ENCODE assay signal across 25 mouse cellular contexts in genomic region chr2:133688121-133688787, GRCm38 (mm10).
DNase-seq lines count a peak whose midpoint lies in the region; ATAC-seq lines count a peak whose summit lies in the region.
"Had no signal": no experiment of that assay in that cellular context is flagged by ENCODE, and none has a peak within 500 bp of the region (broad histone marks: within the 10 kb centered on the region; RNA-seq: fewer than 3 reads in every experiment).

No protein-coding gene starts in this region.

- no peaks in the 10 kb centered on the region for H3K9me3 ChIP-seq in heart, embryonic 12.5 days (replicated peaks)
- H3K9me3 ChIP-seq in intestine, embryonic 15.5 days, result no peaks in the 10 kb centered on the region
- no peaks in the 10 kb centered on the region for H3K9me3 ChIP-seq in liver, embryonic 13.5 days (replicated peaks)
- H3K9me3 ChIP-seq in forebrain, embryonic 11.5 days (ENCODE audit: control insufficient read depth, low read length), result no peaks in the 10 kb centered on the region
- H3K9me3 ChIP-seq: heart, embryonic 10.5 days; hindbrain, embryonic 12.5 days; midbrain, embryonic 15.5 days; neural tube, embryonic 12.5 days had no signal

- H3K4me3 ChIP-seq in heart, embryonic 12.5 days, result no peak overlapping the region
- no peak overlapping the region for H3K4me3 ChIP-seq in intestine, embryonic 15.5 days (replicated peaks)
- no peak overlapping the region for H3K4me3 ChIP-seq in liver, embryonic 13.5 days (replicated peaks)
- H3K4me3 ChIP-seq in forebrain, embryonic 11.5 days (ENCODE audit: low read depth, low read length), result no peak overlapping the region
- H3K4me3 ChIP-seq: gastrocnemius, adult 2 months; heart, embryonic 10.5 days; hindbrain, embryonic 12.5 days; megakaryocyte, embryonic 14.5 days; midbrain, embryonic 15.5 days; neural tube, embryonic 12.5 days had no signal

- H3K4me1 ChIP-seq in heart, embryonic 12.5 days (replicated peaks), result no peaks in the 10 kb centered on the region
- H3K4me1 ChIP-seq in intestine, embryonic 15.5 days (replicated peaks), result no peaks in the 10 kb centered on the region
- peaks cover 25% of the 10 kb centered on the region for H3K4me1 ChIP-seq in liver, embryonic 13.5 days (replicated peaks)
- H3K4me1 ChIP-seq in forebrain, embryonic 11.5 days (replicated peaks; ENCODE audit: control insufficient read depth, insufficient read depth, low read length), result no peaks in the 10 kb centered on the region
- H3K4me1 ChIP-seq: heart, embryonic 10.5 days; hindbrain, embryonic 12.5 days; megakaryocyte, embryonic 14.5 days; midbrain, embryonic 15.5 days; neural tube, embryonic 12.5 days had no signal

- ATAC-seq in heart, embryonic 12.5 days (ENCODE audit: insufficient number of reproducible peaks, low FRiP score), result peak; percentile 79; the same call in 1 of the 2 replicates
- peak; percentile 83 for ATAC-seq in intestine, embryonic 15.5 days
- peak; percentile 97 for ATAC-seq in liver, embryonic 13.5 days (ENCODE audit: low read depth)
- ATAC-seq in megakaryocyte progenitor cell, adult 5-6 weeks (replicated peaks; ENCODE audit: poor library complexity), result peak; percentile 79
- no peak for ATAC-seq in forebrain, embryonic 11.5 days (replicated peaks; ENCODE audit: low FRiP score)
- ATAC-seq: lung, postnatal 0 days; midbrain, embryonic 15.5 days had no signal

- no peaks in the 10 kb centered on the region for H3K27me3 ChIP-seq in heart, embryonic 12.5 days (replicated peaks)
- H3K27me3 ChIP-seq in intestine, embryonic 15.5 days (replicated peaks), result no peaks in the 10 kb centered on the region
- H3K27me3 ChIP-seq in liver, embryonic 13.5 days, result no peaks in the 10 kb centered on the region
- no peaks in the 10 kb centered on the region for H3K27me3 ChIP-seq in forebrain, embryonic 11.5 days (ENCODE audit: control insufficient read depth, insufficient read depth, low read length)
- H3K27me3 ChIP-seq: hindbrain, embryonic 12.5 days; megakaryocyte, embryonic 14.5 days; midbrain, embryonic 15.5 days; neural tube, embryonic 12.5 days had no signal

- no peaks in the 10 kb centered on the region for H3K36me3 ChIP-seq in heart, embryonic 12.5 days
- no peaks in the 10 kb centered on the region for H3K36me3 ChIP-seq in intestine, embryonic 15.5 days
- H3K36me3 ChIP-seq in liver, embryonic 13.5 days, result no peaks in the 10 kb centered on the region
- H3K36me3 ChIP-seq in forebrain, embryonic 11.5 days (ENCODE audit: control insufficient read depth, insufficient read depth, low read length), result no peaks in the 10 kb centered on the region
- H3K36me3 ChIP-seq: heart, embryonic 10.5 days; hindbrain, embryonic 12.5 days; midbrain, embryonic 15.5 days; neural tube, embryonic 12.5 days had no signal

- H3K27ac ChIP-seq in heart, embryonic 12.5 days (ENCODE audit: poor library complexity, severe bottlenecking), result no peak overlapping the region
- no peak overlapping the region for H3K27ac ChIP-seq in intestine, embryonic 15.5 days
- H3K27ac ChIP-seq in liver, embryonic 13.5 days, result peak overlapping the region; percentile 71
- H3K27ac ChIP-seq in forebrain, embryonic 11.5 days (ENCODE audit: low read depth, low read length), result no peak overlapping the region
- H3K27ac ChIP-seq: gastrocnemius, adult 2 months; heart, embryonic 10.5 days; hindbrain, embryonic 12.5 days; midbrain, embryonic 15.5 days; neural tube, embryonic 12.5 days had no signal

- no peak for DNase-seq in heart, postnatal 25 days (ENCODE audit: low spot score)
- DNase-seq in liver, embryonic 13.5 days, result peak; percentile 43
- no peak for DNase-seq in forebrain, embryonic 11.5 days (ENCODE audit: low spot score)
- no peak for DNase-seq in thymus, postnatal 10 days (ENCODE audit: low spot score in 2 of 2)
- DNase-seq in cerebellum, postnatal 14 days, result no peak
- DNase-seq: adrenal gland, postnatal 36 days; cerebellum, adult 2 months; cerebellum, postnatal 36 days; gastrocnemius, adult 2 months; heart, postnatal 10 days; kidney, adult 2 months; kidney, postnatal 10 days; left cerebral cortex, postnatal 4 days; retina, postnatal 1 day; thymus, adult 18-20 months; thymus, postnatal 4 days had no signal

- H3K9ac ChIP-seq in heart, embryonic 12.5 days, result no peak overlapping the region
- no peak overlapping the region for H3K9ac ChIP-seq in intestine, embryonic 15.5 days
- H3K9ac ChIP-seq in liver, embryonic 13.5 days, result no peak overlapping the region
- no peak overlapping the region for H3K9ac ChIP-seq in forebrain, embryonic 11.5 days (ENCODE audit: low read length)
- H3K9ac ChIP-seq: hindbrain, embryonic 12.5 days; midbrain, embryonic 15.5 days; neural tube, embryonic 12.5 days had no signal

- intact Hi-C loops in heart, postnatal 25 days (cut with DNase I), result no loop called here

- 58% methylated on average over 7 of the region's 7 CpGs for WGBS in heart, embryonic 12.5 days
- WGBS in intestine, embryonic 15.5 days, result 70% methylated on average over 7 of the region's 7 CpGs
- WGBS in liver, embryonic 13.5 days (ENCODE audit: insufficient replicate concordance), result 35% methylated on average over 7 of the region's 7 CpGs
- 83% methylated on average over 7 of the region's 7 CpGs for WGBS in forebrain, embryonic 11.5 days

- no peak overlapping the region for H3K4me2 ChIP-seq in heart, embryonic 12.5 days
- no peak overlapping the region for H3K4me2 ChIP-seq in intestine, embryonic 15.5 days (replicated peaks)
- H3K4me2 ChIP-seq in liver, embryonic 13.5 days, result peak overlapping the region; percentile 33; the same call in 1 of the 2 replicates
- H3K4me2 ChIP-seq in forebrain, embryonic 11.5 days (ENCODE audit: low read depth, low read length, severe bottlenecking), result no peak overlapping the region
- H3K4me2 ChIP-seq: hindbrain, embryonic 12.5 days; midbrain, embryonic 15.5 days; neural tube, embryonic 12.5 days had no signal
